Mouse (Mus musculus) erythroblast, embryonic 14.5 days (primary cell): ENCODE data around the gene Zfp365.

Experiments used
- GATA1 ChIP-seq: IDR thresholded peaks from 2 replicates; pipeline ENCODE4 v1.6.1; 2012; ENCODE audit warnings: low read length, inconsistent platforms, mixed read lengths
- TAL1 ChIP-seq: IDR thresholded peaks from 3 replicates; pipeline ENCODE4 v1.6.1; 2012; ENCODE audit warnings: low read length, inconsistent platforms, mixed read lengths

GRCm38 (mm10) chr10:67950059-67950748 is 37.7 kb upstream of the Zfp365 start:
- no peak for TF ChIP-seq GATA1
- no peak for TF ChIP-seq TAL1
